Mouse (Mus musculus) lung, adult 18-20 months (tissue): ENCODE measurements around the gene Ephb2.

ENCODE experiments used
- DNase-seq, 2 experiments: peaks; one replicate each; pipeline ENCODE4 v3.0.0; 2022; ENCODE audit warnings: mixed read lengths in 2 of 2

Gene Ephb2

DNA sequence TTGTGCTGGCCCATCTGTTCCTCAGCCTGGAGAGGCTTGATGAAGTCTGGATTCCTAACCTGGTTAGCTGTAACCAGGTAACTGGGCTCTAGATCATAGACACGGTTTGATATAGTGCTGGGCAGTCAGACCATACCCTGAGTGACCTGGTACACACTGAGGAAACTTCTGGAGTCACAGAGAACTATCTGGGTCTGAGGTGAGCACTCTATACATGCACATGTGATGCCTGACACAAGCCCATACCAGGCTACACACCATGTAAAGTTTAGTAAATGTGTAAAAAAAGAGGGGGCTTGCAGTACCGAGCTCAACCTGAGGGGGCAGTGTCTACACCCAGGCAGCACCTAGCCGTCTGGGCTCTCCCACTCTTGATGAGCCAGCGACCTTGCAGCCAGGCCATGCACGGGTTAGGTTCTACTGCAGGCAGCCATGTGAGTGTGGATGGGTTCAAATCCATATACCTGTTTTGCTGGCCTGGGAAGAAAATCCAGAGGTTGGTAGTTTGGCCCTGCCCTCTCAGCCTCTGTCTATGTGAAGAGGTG, 139.3 kb downstream of the Ephb2 start:
- peak; percentile 18 to 42 for DNase-seq

DNA sequence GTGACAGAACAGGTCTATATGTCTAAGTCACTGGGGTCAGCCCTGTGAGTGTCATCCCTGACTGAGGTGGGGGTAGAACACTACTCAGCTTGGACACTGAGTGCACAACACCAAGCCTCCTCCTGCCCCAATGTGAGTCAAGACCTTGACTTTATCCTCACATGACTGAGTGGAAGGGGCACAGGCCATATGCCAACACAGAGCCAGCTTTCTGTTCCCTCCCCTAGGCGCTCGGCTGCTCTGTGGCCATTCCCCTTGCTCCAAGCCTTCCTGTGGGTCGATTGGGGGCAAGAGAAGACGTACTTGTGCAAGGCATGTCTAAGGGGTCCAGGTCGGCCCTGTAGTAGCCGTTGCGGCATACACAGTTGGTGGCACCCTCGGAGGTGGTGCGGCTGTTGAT, 140.1 kb downstream of the Ephb2 start:
- no peak for DNase-seq

DNA sequence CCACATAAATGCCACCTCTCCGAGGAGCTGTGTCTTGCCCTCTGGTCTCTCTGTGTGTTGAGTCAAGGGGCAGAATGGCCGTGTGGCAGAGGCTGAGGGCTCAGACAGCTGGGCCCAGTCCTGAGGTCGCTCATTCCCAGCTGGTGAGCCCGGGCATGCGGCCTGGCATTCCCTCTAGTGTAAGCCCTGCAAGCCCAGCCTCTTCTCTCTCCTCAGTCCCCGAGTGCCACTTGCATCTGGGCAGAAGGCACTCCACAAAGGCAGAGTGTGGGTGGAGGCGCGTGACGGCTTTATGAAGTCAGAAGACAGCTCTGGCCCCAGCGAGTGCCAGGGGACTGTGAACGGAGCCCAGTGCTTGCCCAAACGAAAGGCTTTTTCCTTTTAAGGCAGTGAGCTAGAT, 145.8 kb downstream of the Ephb2 start:
- peak; percentile 6 to 24 for DNase-seq

DNA sequence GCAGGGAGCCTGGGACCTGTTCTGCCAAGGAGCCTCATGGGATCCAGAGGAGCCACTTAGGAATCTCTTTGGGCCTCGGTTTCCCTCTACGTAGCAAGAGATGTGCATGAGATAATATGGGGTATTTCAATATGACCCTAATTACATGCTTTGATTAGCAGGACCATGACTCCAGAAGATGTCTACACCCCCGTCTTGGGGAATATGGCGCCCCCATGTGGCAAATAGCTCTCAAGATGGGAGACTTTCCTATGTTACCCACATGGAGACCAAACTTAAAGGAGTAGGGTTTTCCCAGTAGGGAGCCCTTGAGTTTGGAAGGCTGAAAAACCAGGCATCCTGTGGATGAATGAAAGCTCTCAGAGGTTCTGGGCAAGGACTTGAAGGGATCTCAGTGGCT, 147.7 kb downstream of the Ephb2 start:
- DNase-seq = no peak

DNA sequence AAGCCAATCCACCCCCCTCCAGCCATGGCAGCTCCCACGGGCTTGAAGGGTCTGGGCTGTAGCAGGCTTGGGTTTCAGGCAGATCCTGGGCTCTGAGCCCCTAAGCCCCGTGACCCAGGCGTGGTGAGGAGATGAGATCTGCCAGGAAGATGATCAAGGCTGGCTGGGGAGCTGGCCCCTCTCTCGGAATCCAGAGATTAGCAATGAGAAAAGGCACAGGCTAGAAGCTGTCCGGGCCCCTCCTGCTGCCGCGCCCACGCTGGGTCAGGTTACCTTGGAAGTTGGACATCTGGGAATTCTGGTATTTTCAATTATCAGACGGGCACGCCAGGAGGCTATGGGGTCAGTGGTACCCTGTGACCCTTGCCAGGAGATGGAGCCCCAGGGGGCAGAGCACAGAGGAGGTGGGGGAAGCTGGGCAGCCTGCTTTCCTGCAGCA, 150.3 kb downstream of the Ephb2 start:
- DNase-seq = no peak

DNA sequence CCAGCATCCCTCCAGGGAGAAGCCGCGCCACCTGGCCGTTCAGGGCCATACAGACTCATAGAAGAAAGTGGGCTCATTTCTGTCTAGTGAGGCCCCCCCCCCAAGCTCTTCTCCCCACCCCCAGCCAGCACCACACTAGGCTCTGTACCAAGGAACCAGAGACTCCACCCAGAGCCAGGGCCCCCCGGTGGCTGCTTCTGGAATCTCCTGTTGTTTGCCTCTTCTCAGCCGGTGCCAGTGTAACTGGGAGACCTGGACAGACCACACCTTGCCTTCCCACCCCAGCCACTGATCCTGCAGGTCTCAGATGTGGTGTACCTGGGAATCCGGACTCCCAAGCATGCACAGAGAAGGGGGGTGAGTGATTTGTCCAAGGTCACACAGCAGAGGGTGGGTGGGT, 151.3 kb downstream of the Ephb2 start:
- DNase-seq = no peak

DNA sequence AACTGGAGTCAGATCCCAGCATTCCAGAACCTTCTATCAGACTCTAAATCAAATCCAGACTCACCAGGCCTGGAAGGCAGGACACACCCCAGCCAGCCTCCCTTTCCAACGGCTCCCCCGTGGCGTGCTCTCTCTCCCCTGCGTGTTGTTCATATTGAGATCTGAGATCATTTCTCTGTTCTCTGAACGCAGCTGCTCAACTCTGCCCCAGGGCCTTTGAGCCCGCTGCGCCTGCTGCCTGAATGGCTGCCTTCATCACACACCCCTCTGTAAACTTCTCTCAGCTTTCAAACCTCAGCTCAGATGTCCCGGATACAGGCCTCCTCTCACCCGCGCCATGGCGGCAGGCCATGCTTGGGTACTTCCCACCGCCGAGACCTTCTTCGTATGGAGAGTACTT, 155.1 kb downstream of the Ephb2 start:
- no peak for DNase-seq

DNA sequence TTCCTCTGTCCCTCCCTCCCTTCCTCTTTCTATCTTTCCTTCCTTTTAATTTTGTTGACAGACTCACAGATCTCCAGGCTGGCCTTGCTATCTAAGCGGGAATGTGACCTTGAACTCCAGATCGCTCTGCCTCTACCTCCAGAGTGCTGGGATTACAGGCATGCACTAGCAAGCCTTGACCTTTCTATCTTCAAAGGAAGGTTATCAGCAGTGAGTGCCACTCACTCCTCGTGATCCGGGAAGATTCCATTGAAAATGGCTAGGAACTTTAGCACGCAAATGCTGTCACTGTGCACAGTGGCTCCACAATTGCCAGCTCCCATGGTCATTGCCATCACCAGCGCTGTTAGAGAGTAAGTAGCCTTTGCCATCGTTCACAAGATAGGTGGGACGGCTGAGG, 156.6 kb downstream of the Ephb2 start:
- no peak for DNase-seq

DNA sequence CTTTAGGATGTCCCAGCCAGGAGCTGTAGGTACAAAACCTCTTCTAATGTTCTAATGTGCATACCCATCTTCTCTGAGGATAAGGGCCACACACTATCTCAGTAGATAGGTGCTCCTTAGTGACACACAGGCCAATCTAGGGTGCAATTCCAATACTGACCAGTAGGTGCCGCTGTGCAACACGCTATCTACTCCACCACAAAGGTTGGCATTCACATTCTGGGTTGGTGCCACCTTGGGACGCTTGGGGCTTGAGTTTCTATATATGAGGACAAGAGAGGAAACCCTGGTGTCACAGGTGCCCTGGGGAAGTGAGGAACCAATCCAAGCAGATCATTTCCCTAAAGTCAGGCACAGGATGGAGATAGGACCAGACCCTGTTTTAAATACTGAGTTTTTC, 157.3 kb downstream of the Ephb2 start:
- DNase-seq = peak; percentile 64 to 72

DNA sequence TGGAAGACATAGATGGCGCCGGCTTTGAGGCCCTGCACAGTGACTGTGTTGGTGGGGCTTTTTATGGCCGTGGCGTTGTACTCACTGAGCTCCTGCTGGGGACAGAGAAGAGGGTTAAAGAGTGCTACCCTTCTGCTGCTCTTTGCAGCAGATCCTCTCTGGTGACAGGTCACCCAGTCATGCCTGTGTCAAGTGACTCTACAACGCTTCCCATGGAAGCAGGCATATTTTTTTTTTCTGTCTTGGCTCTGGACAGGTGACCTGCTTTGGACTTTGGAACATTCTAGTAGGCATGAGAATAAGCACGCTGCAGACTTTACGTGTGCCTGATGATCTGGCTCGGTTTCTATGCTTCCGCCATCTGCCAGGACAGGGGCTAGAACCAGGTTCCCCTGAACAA, 160.3 kb downstream of the Ephb2 start:
- DNase-seq = no peak

DNA sequence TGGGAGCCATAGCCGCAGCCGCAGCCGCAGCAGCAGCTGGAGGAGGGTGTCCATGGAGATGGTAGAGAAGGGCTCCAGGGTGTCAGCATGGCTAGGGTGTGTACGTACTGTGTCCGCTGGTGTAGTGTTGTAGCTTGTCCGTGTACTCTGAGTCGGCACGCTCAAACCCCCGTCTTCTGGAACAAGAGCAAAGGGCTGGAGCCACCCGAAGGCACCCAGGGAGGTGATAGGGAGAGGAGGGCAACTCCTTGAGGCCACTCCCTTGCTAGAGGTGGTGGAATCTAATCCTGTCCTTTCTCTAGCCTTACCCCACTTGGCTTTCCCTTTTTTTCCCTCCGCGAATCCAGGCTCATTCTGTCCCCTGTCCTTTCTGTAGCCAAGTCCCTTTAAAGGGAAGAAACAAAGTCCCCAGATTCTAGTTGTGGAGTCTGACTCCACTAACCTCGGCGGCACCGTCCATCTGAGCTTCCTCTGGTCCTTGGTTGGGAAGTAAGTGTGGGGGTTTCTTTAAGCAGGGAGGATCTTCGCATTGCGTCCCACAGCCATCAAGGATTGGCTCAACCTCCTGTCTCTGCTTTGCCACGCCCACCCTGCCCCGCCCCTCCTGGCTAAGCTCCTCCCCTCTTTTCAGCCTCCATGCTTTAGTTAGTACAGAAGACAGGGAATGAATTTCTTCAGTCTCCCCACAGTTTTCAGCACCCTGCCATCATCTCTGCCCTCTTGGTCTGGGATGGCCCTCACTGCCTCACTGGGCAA, 163.3 kb downstream of the Ephb2 start:
- DNase-seq = no peak

DNA sequence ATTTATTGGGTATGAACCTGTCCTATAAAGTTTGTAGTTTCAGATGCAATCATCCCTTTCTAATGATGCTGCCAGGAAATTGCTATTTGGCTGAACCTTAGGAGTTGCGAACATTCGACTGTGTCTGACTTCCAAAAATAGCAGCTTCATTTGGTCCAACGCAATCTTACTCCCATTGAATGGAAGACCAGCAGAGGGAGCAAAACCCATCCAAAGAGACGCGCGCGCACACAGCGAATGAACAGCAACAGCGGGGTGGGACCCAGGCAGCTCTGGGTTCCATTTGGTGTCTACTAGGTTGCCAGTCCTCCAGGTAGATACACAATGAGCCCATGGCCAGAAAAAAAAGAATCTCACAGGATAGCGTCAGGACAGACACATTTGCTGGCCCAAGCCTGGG, 168.0 kb downstream of the Ephb2 start:
- no peak for DNase-seq

DNA sequence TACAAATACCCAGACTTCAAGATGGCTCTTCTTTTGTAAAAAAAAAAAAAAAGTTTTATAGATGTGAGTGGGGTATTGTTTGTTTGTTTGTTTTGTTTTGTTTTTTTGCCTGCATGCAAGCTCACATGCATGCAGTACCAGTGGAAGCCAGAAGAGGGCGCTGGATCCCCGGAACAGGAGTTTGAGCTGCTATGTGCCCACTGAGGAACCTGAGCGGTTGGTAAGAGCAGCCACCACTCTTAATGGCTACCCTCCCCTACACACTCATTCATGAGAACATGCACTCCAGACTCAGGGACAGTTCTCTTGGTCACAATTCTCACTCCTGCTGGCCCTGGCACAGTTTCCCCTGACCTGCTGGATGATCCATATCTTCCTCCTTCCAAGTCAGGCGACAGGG, 169.8 kb downstream of the Ephb2 start:
- no peak for DNase-seq

DNA sequence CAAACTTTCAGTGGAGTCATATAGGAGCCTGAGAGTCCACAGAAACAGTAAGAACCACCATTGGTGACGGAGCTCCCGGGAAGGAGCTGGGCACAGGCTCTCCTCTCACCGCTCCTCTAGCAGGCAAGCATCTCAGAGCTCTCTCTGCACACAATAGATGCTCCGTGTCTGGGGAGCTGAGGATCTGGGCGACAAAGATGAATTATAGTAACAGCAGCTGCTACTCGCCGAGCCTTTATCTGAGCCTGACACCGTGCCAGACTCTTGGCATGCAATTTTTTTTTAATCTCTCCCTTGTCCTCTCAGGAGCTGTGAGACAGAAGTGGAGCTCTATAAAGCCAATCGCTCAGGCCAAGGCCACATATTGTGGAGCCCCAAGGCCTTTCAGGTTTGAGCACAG, 170.7 kb downstream of the Ephb2 start:
- no peak for DNase-seq

DNA sequence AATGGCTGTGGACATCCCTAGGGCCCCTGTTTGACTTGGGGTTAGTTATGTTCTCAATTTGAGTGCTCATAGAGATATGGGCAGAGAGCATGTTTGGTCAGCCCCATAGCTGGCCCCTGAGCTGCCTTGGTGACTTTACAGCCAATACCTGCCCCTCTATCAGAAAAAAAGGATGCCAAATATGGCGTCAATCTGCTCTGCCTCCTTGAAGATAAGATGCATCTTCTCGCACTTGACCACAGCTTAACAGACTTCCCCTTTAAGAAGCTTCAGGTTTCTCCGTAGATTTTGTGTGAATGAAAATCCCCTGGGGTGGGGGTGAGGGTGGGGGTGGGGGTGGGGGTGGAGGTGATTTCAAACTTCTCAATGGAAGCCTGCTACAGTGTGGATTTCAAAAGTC, 177.9 kb downstream of the Ephb2 start:
- DNase-seq = no peak

DNA sequence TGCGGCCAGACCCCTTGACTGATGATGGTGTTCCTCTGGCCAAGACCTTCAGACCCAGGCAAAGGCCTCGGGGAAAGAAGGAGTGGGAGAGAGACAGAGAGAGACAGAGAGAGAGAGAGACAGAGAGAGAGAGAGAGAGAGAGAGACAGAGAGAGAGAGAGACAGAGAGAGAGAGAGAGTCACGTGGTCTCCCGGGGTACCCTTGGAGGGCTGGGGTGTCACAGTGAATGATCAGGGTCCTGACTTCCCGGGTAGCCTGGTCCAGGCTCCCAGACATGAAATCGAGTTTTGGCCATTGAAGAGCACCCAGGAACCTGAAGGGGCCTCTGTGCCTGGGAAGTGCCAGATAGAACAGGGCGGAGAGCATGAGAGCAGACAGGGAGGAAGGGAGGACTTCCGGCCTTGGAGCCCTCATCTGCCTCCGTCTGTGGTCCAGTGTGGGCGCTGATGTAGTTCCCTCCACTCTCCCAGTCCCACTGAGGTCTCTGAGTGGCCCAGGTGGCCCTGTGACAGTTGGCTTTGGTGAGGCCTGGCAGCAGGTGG, 182.0 kb downstream of the Ephb2 start:
- DNase-seq = no peak

DNA sequence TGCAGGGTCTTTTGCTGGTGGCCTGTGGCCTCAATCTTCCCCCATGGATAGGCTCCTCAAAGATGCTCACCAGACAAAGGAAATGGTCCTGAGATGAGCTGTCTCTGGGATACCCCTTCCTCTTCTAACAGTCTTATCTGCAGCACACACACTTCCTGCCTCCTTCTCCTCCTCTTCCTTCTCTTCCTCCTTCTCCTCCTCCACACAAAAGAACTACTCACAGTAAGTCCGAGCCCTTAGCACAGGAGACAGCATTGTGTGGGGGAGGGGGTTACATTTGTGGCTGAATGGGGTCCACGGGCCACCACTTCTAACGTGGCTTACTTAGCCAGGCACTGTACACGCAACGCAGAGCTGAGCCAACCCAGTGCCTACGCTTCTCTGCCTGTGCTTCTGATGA, 182.8 kb downstream of the Ephb2 start:
- no peak for DNase-seq

DNA sequence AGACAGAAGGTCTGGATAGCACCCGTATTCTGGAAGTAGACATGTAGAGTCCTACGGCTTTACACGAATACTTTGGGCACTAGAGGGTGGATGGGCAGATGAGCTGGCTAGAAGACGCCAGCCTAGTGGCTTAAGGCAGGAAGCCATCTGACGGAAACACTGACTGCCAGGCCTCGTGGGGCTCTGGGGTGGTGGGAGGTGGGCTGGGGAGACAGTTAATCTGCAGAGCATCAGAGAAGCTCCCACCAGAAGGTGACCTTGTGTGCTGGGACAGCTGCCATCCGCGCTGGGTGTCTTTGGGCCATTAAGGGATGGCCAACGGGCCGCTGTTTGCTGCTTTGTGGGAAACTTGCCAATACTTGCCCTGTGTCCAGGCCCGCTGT, 183.3 kb downstream of the Ephb2 start:
- DNase-seq = no peak

DNA sequence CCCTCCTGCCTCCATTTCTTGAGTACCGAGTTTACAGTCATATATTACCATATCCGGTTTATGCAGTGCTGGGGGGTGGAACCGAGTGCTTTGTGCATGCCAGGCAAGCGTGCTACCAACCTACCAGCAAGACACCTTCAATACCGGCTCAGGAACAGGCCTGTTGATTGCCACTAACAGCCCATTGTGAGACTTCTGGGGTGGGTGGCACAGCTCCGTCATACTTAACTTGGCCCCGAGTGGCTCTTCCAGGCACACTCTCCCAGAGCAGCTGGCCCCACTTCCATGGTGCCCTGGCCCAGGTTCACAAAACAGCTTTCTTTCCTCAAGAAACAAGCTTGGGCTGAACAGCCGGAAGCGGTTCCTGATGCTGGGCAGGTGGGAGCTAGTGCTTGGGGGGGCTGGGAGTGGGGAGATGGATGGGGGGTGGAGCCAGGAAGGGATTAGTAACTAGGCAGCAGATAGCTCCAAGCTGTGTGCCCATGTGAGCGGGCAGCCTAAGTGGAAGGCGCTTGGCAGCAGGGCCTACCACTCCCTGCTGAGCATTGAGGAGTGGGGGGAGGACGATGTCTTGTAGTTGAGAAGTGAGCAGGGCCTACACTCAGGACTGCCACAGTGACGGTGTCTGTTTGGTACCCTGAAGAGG, 183.8 kb downstream of the Ephb2 start:
- DNase-seq = no peak

DNA sequence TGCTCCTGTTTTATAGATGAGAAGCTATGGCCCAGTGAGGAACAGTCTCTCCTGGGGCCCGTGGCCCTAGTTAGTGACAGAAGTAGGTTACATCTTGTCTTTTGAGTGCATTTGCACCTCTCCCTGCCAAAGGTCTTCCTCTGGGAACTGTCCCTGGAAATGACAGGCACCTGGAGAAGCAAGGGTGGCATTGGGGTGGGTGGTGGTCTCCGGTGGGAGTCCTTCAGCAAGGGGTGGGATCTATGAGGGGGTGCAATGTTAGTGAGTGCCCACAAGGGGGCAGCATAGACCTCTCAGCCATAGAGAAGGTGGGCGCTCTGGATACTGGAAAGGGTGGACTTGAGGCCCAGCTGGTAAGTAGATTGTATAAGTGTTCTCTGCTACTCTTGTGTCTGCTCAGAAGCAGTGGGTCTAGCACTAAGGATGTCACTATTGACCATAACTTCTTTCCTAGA, 184.4 kb downstream of the Ephb2 start:
- peak in 1 of 2 experiments; percentile 7 for DNase-seq

DNA sequence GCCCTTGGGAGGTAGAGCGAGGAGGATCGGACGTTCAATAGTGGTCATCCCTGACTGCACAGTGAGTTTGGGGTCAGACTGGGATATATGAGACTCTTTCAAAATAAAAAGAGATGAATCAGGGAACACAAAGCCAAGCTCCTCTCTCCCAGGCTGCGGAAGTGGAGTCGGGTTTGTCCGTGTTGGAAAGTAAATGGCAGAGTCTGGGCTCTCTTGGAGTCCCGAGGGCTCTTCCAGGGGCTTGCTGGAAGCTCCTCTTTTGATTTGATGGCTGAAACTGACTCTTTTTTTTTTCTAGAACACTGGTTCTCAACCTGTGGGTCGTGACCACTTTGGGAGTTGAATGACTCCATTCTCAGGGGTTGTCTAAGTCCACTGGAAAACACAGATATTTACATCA, 185.5 kb downstream of the Ephb2 start:
- no peak for DNase-seq

DNA sequence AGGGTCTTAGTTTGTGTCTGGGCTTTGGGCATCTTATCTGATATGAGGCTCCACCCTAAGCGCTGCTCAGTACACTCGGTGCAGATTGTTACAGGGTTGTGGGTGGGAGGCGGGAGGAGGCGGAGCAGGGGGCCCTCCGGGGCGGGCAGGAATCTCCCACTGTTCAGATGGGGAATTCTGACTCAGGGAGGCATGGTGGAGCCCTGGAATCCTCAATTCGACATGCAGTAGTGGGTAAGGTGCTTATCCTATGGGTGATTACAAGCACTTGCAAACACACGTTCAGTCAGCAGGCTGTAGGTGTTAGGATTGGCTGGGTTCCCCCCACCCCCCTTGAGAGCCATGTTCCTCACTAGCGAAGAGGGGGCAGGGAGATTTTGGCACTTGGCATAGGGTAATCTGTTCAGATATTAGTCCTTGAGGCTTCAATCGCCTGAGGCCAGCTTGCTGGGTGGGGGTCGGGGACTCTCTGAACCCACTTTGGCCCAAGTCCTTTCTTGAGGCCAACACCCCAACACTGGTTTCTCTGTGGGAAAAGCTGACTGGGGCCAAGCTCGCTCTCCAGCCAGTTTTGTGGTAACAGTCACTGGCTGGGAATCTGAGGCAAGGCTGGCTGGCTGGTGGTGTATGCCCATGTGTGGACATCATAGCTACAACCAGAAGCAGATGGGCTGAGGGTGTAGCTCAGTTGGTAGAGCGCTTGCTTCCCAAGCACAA, 186.2 kb downstream of the Ephb2 start:
- no peak for DNase-seq

DNA sequence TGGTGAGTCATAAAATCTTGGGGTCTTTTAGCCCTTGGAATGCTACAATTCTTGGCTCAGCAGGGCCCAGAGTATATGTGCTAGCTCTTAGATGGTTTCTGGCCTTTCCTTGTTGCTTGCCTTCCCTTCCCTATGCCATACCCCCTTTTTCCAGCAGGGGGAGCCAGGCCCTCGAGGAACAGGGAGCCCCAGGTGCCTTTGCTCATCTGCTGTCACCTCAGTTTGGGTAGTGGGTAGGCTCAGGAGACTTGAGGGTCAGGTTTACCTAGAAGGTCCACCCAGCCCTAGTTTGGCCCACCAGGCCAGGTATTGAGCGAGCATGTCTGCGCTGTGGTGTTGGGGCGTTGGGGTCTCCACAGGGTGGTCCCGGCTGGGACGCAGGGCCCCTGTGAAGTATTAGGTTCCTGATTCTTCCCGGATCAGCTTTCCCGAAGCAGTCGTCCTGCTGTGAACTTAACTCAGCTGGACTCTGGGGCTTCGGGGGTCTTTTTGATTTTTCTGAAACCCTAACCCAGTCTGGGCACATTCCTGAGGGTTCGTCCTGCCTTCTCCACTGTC, 186.8 kb downstream of the Ephb2 start:
- peak; percentile 43 to 69 for DNase-seq
